33 mouse cellular contexts compared by ENCODE assay signal in genomic region chr8:83562669-83563068, GRCm38 (mm10). TPM values are rescaled to one million over a fixed set of nuclear protein-coding genes. Genes with fewer than 3 reads are reported as not detected.
"Had no signal": no experiment of that assay in that cellular context is flagged by ENCODE, and none has a peak within 500 bp of the region (broad histone marks: within the 10 kb centered on the region; RNA-seq: fewer than 3 reads in every experiment).

No protein-coding gene starts in this region.

- ATAC-seq: intestine, embryonic 15.5 days; midbrain, embryonic 13.5 days; midbrain, embryonic 16.5 days had no signal

- H3K9me3 ChIP-seq: intestine, embryonic 15.5 days; kidney, embryonic 15.5 days; lung, embryonic 15.5 days; midbrain, embryonic 10.5 days; midbrain, embryonic 13.5 days had no signal

- H3K4me2 ChIP-seq: intestine, embryonic 15.5 days; kidney, embryonic 15.5 days; lung, embryonic 15.5 days; midbrain, embryonic 13.5 days had no signal

- H3K36me3 ChIP-seq: intestine, embryonic 15.5 days; kidney, embryonic 15.5 days; lung, embryonic 15.5 days; midbrain, embryonic 10.5 days; midbrain, embryonic 13.5 days had no signal

- H3K9ac ChIP-seq: intestine, embryonic 15.5 days; kidney, embryonic 15.5 days; lung, embryonic 15.5 days; midbrain, embryonic 13.5 days had no signal

- H3K27ac ChIP-seq: intestine, embryonic 15.5 days; kidney, embryonic 15.5 days; left cerebral cortex, adult 2 months; lung, embryonic 15.5 days; midbrain, embryonic 10.5 days; midbrain, embryonic 13.5 days had no signal

- H3K27me3 ChIP-seq: intestine, embryonic 15.5 days; kidney, embryonic 15.5 days; lung, embryonic 15.5 days; midbrain, embryonic 13.5 days had no signal

- DNase-seq: kidney, adult 11 months; kidney, adult 8-10 months; kidney, postnatal 10 days; kidney, postnatal 36 days; layer of hippocampus, postnatal 36 days; lung, adult 18-20 months; lung, postnatal 14 days; lung, postnatal 4 days; right cerebral cortex, postnatal 4 days; spleen, adult 18-20 months; thymus, adult 18-20 months; thymus, postnatal 36 days had no signal

- H3K4me3 ChIP-seq: intestine, embryonic 15.5 days; kidney, embryonic 15.5 days; left cerebral cortex, adult 2 months; lung, embryonic 15.5 days; midbrain, embryonic 10.5 days; midbrain, embryonic 13.5 days; myocyte had no signal

RNA-seq across cellular contexts. Expression of gene Olfr370, which starts 27.1 kb away (rescaled TPM):
- total RNA-seq: layer of hippocampus, adult 8-10 months; layer of hippocampus, postnatal 10 days; layer of hippocampus, postnatal 36 days; left cerebral cortex, adult 2 months; left cerebral cortex, postnatal 10 days; left cerebral cortex, postnatal 36 days; megakaryocyte, adult 5-6 weeks; monocyte, adult 5-6 weeks had no signal
- polyA plus RNA-seq: intestine, embryonic 15.5 days; kidney, embryonic 15.5 days; limb, embryonic 11.5 days; limb, embryonic 14.5 days; lung, embryonic 15.5 days; midbrain, embryonic 10.5 days; midbrain, embryonic 16.5 days; myocyte; neural tube, embryonic 11.5 days; neural tube, embryonic 14.5 days; stomach, embryonic 16.5 days; testis, adult 2 months; urinary bladder, adult 2 months had no signal
